Mouse (Mus musculus): ENCODE results near the gene Tmem216.

Tmem216 gene

GRCm38 (mm10) chr19:10510759-10511330 is 45.2 kb downstream of the Tmem216 start:
- in situ Hi-C loops (cut with MboI; ENCODE audit: unreplicated experiment in 2 of 2): loop anchor here in 1 of 2 experiments (25.0 kb wide), 1 partner anchor 101 kb away; the partner anchor contains the start of genes Ddb1 and Tkfc

GRCm38 (mm10) chr19:10502571-10502970 is 53.5 kb downstream of the Tmem216 start:
- in situ Hi-C loops (cut with MboI; ENCODE audit: unreplicated experiment in 2 of 2): loop anchor here in 1 of 2 experiments (10.0 to 25.0 kb wide), 2 partner anchors 110 to 238 kb away; partner anchors contain the start of genes Ddb1 and Tkfc

- in situ Hi-C loops (cut with MboI; ENCODE audit: unreplicated experiment in 2 of 2): loop anchor here in 1 of 2 experiments (10.0 to 25.0 kb wide), 2 partner anchors 112 to 236 kb away; partner anchors contain the start of genes Ddb1 and Tkfc
These were observed 55.5 kb downstream of the Tmem216 start for GRCm38 (mm10) chr19:10500581-10500980.

GRCm38 (mm10) chr19:10497512-10498160 is 58.4 kb downstream of the Tmem216 start:
- in situ Hi-C loops (cut with MboI; ENCODE audit: unreplicated experiment in 2 of 2): loop anchor here in 1 of 2 experiments (10.0 kb wide), 1 partner anchor 173 kb away; no protein-coding TSS in a partner anchor

GRCm38 (mm10) chr19:10496976-10497375 is 59.1 kb downstream of the Tmem216 start:
- in situ Hi-C loops (cut with MboI; ENCODE audit: unreplicated experiment in 2 of 2): loop anchor here in 1 of 2 experiments (10.0 kb wide), 1 partner anchor 172 kb away; no protein-coding TSS in a partner anchor

GRCm38 (mm10) chr19:10495670-10496069 is 60.4 kb downstream of the Tmem216 start:
- in situ Hi-C loops (cut with MboI; ENCODE audit: unreplicated experiment in 2 of 2): loop anchor here in 1 of 2 experiments (10.0 kb wide), 1 partner anchor 171 kb away; no protein-coding TSS in a partner anchor

GRCm38 (mm10) chr19:10486264-10486738 is 69.7 kb downstream of the Tmem216 start:
- in situ Hi-C loops (cut with MboI; ENCODE audit: unreplicated experiment in 2 of 2): loop anchor here (5.0 kb wide), 2 partner anchors 34 to 144 kb away; no protein-coding TSS in a partner anchor

All from v-Abl transformed pro-B cells (cell line).